Mouse (Mus musculus): ENCODE data around the gene Mageb3.
A peak's percentile ranks its signal among the peaks of the same experiment; 100 is the strongest.
"Not testable (repeated sequence)": the region's sequence is repeated elsewhere in the genome, so short reads cannot be mapped to it uniquely, and the experiment has no call there.

Mageb3 gene

GRCm38 (mm10) chr2:121955765-121956223 lies at the start of gene Mageb3, which contains the start of gene Ctdspl2:
TSS of gene Mageb3 (minus strand) at chr2:121956092.
TSS of gene Ctdspl2 (plus strand) at chr2:121956001.
- peak; percentile 98 for DNase-seq

GRCm38 (mm10) chr2:121995738-121996137 lies 39.8 kb upstream of the Mageb3 start:
- no peak for DNase-seq

GRCm38 (mm10) chr2:121957216-121957792 lies 1.4 kb upstream of the Mageb3 start:
- no peak for DNase-seq

GRCm38 (mm10) chr2:121956224-121957018 lies 529 bp upstream of the Mageb3 start:
- peak; percentile 96 for DNase-seq

GRCm38 (mm10) chr2:121954971-121955656 lies 778 bp downstream of the Mageb3 start:
- peak; percentile 16 for DNase-seq

- no peak for DNase-seq
Measured at GRCm38 (mm10) chr2:121943364-121943763, 12.5 kb downstream of the Mageb3 start.

GRCm38 (mm10) chr2:121937624-121938023 lies 18.3 kb downstream of the Mageb3 start:
- DNase-seq: not testable (repeated sequence)

GRCm38 (mm10) chr2:121916047-121916970 lies 39.6 kb downstream of the Mageb3 start:
- DNase-seq: no peak

- no peak for DNase-seq
Measured at GRCm38 (mm10) chr2:121909975-121910374, 45.9 kb downstream of the Mageb3 start.
